Mouse (Mus musculus) neutrophil, adult 83 days (primary cell): ENCODE data around the gene Dcun1d1. TPM values are rescaled to one million over a fixed set of nuclear protein-coding genes. Genes with fewer than 3 reads are reported as not detected.

ENCODE experiments used
- total RNA-seq, 2 experiments: library from RNA; stranded (reverse); gene quantifications; one replicate each; pipeline ENCODE4 v1.2.4; 2023

Gene Dcun1d1
- total RNA-seq = 10 to 100 TPM; 62.2 to 62.8 TPM

DNA sequence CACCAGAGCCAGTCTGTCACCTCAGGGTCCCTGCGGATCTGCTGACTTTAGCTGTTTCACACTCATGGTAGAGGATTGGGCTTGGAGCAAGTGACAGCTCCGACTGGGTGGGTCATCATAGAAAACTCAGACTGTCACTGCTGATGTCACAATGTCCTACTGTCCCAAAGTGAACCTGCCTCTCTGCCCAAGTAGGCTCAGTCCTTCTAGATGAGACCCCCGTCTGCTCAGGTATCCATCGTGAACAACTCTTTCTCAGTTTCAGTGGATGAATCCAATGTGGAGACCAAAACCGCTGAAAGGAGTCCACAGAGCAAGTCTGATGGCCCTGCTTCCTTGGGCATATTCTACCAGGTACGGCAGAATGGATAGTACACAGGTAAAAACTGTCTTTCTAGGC, at the start of gene Dcun1d1:
TSS of gene Dcun1d1 (minus strand) at position 101 of the 400 bp plus-strand sequence.

Other genes starting within 250 kb of the Dcun1d1 start
- gene Atp11b, start 183.3 kb downstream of the Dcun1d1 start, total RNA-seq = 100 to 1,000 TPM; 220 TPM
- gene Mccc1, start 63.2 kb upstream of the Dcun1d1 start, total RNA-seq = 1 to 10 TPM; 6.4 to 9.5 TPM
- not detected for gene Ccdc144b, start 116.1 kb upstream of the Dcun1d1 start, total RNA-seq
- 10 to 100 TPM; 17.4 to 22.5 TPM for gene Acad9, start 128.5 kb upstream of the Dcun1d1 start, total RNA-seq
- gene D3Ertd254e, start 213.6 kb upstream of the Dcun1d1 start, total RNA-seq = 1 to 10 TPM; 1.2 TPM